Mouse (Mus musculus): ENCODE data around the gene Cbfa2t3.

DNA sequence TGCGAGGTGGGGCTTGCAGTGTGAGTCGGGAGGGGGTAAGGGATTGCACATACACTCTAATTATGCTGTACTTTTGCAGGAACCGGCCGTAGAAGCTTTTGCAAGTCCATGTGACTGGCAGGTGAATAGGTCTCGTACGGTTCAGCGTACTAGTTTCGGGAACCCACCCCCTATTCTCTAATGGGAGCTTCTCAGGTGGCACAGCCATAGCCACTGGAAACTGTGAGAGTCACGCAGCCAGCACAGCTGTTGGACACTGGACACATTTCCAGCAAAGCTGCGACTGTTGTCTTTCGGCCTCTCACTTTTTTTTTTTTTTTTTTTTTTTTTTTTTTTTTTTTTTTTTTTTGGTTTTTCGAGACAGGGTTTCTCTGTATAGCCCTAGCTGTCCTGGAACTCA, 92.1 kb downstream of the Cbfa2t3 start:
- TF ChIP-seq CTCF (conservative IDR thresholded peaks at IDR 0.05; ENCODE audit: low read length) (no peak), POU5F1 (IDR thresholded peaks at IDR 0.05; ENCODE audit: borderline replicate concordance, low read length) (no peak)

All from E14TG2a.4 (cell line).